Mouse (Mus musculus) C2C12 (cell line): ENCODE results near the gene Clasp2.

Source experiments
- CEBPB ChIP-seq: IDR thresholded peaks from one replicate; pipeline ENCODE4 v1.6.1; 2011; ENCODE audit warnings: low read depth, mild to moderate bottlenecking, control low read depth, moderate library complexity
- CTCF ChIP-seq: IDR thresholded peaks from one replicate; pipeline ENCODE4 v1.5.1; 2011; ENCODE audit not compliant: control insufficient read depth, insufficient read depth, insufficient read length
- MAX ChIP-seq: IDR thresholded peaks from one replicate; pipeline ENCODE4 v1.6.1; 2011; ENCODE audit warnings: mild to moderate bottlenecking, control low read depth
- USF1 ChIP-seq: IDR thresholded peaks from one replicate; pipeline ENCODE4 v1.6.1; 2011; ENCODE audit warnings: low read depth, mild to moderate bottlenecking, control low read depth, moderate library complexity

DNA sequence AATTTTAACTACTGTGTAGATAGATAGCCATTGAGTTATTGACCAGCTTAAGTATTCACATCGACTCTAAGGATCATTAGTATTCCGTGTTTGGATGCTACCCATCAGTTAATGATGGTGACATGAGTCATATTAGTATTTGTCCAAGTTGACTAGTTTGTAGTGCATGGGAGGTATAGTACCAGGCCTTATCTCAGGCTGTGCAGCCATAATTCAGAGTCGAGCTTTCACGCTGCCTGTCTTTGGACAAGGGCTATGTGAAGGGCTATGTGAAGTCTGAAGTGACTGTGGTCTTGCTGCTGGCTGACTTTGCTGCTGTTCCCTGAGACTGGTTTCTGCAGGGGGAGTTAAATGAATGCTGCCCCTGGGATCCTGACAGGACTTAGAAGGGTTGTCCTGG is 216.5 kb downstream of the Clasp2 start:
- TF ChIP-seq CTCF (no peak), USF1 (no peak), MAX (no peak), CEBPB (no peak)
